Mouse (Mus musculus) retina, postnatal 1 day (tissue): ENCODE data around the gene Nfkbil1.

Experiments used
- DNase-seq: peaks from one replicate; pipeline ENCODE4 v3.0.0-alpha.2; 2012

Nfkbil1 gene

GRCm38 (mm10) chr17:35174201-35174977 is 61.2 kb downstream of the Nfkbil1 start:
- DNase-seq: no peak

- no peak for DNase-seq
These were observed 62.3 kb downstream of the Nfkbil1 start for GRCm38 (mm10) chr17:35173329-35173728.

- no peak for DNase-seq
These were observed 63.0 kb downstream of the Nfkbil1 start for GRCm38 (mm10) chr17:35172445-35173234.
